Mouse (Mus musculus) MEL (cell line): Measurements from ENCODE around the gene Med19. TPM values are rescaled to one million over a fixed set of nuclear protein-coding genes. Genes with fewer than 3 reads are reported as not detected.

Source experiments
- DNase-seq: peaks from one replicate; pipeline ENCODE4 v3.0.0; 2011; ENCODE audit warnings: low read depth, low spot score
- H3K27ac ChIP-seq: 2 replicates; pipeline ENCODE4 v1.5.1; 2012; ENCODE audit warnings: low read depth, mild to moderate bottlenecking, control low read depth, low read length, moderate library complexity; ENCODE audit not compliant: control insufficient read depth
- H3K27me3 ChIP-seq, 2 experiments: fragments of 150-350 bp in 1 of 2; sonication (generic) in 1 of 2; 2 replicates each; pipeline ENCODE4 v1.6.1; 2012; ENCODE audit warnings: low read length in 2 of 2, mild to moderate bottlenecking in 2 of 2, improper control_type of control experiment in 1 of 2, moderate library complexity in 1 of 2; ENCODE audit not compliant: insufficient read depth in 2 of 2, control insufficient read depth in 1 of 2
- H3K36me3 ChIP-seq, 2 experiments: 2 replicates each; pipeline ENCODE4 v1.6.1; 2012 to 2014; ENCODE audit warnings: low read length in 2 of 2, improper control_type of control experiment in 1 of 2, inconsistent platforms in 1 of 2, mild to moderate bottlenecking in 1 of 2; ENCODE audit not compliant: insufficient read depth in 2 of 2, control insufficient read depth in 1 of 2
- H3K4me1 ChIP-seq, 2 experiments: fragments of 150-350 bp in 1 of 2; sonication (generic) in 1 of 2; 2 replicates each; pipeline ENCODE4 v1.6.1; 2012; ENCODE audit warnings: low read length in 2 of 2, improper control_type of control experiment in 1 of 2, mild to moderate bottlenecking in 1 of 2; ENCODE audit not compliant: insufficient read depth in 2 of 2, control insufficient read depth in 1 of 2
- H3K4me3 ChIP-seq, 2 experiments: fragments of 150-350 bp in 1 of 2; sonication (generic) in 1 of 2; 2 replicates each; pipeline ENCODE4 v1.5.1; 2012; ENCODE audit warnings: low read depth in 2 of 2, low read length in 2 of 2, mild to moderate bottlenecking in 2 of 2, moderate library complexity in 2 of 2, control low read depth in 1 of 2, improper control_type of control experiment in 1 of 2; ENCODE audit not compliant: control insufficient read depth in 1 of 2, insufficient read depth in 1 of 2
- H3K79me2 ChIP-seq: 2 replicates; pipeline ENCODE4 v1.6.1; 2012; ENCODE audit warnings: mild to moderate bottlenecking, low read length, moderate library complexity; ENCODE audit not compliant: control insufficient read depth, poor library complexity, insufficient read depth
- H3K9ac ChIP-seq: 2 replicates; pipeline ENCODE4 v1.6.1; 2012; ENCODE audit warnings: low read depth, mild to moderate bottlenecking, control low read depth, low read length, moderate library complexity; ENCODE audit not compliant: control insufficient read depth, poor library complexity, severe bottlenecking
- H3K9me3 ChIP-seq: fragments of 150-350 bp; sonication (generic); replicated peaks from 2 replicates; pipeline ENCODE4 v1.6.1; 2012; ENCODE audit warnings: mild to moderate bottlenecking, low read length, improper control_type of control experiment, moderate library complexity; ENCODE audit not compliant: insufficient read depth
- BHLHE40 ChIP-seq: IDR thresholded peaks from 2 replicates; pipeline ENCODE4 v1.6.1; 2012; ENCODE audit warnings: low read depth, mild to moderate bottlenecking, inconsistent platforms, low read length, improper control_type of control experiment, borderline replicate concordance
- CHD1 ChIP-seq: IDR thresholded peaks from 2 replicates; pipeline ENCODE4 v1.6.1; 2012; ENCODE audit warnings: low read depth, mild to moderate bottlenecking, inconsistent platforms, low read length, improper control_type of control experiment
- CHD2 ChIP-seq: IDR thresholded peaks from 2 replicates; pipeline ENCODE4 v1.6.1; 2011; ENCODE audit warnings: low read length, improper control_type of control experiment
- CTCF ChIP-seq, 3 experiments: IDR thresholded peaks in 2 of 3; conservative IDR thresholded peaks in 1 of 3; 2 replicates each; pipeline ENCODE4 v1.5.1; 2011 to 2012; ENCODE audit warnings: low read length in 3 of 3, low read depth in 2 of 3, mild to moderate bottlenecking in 2 of 3, improper control_type of control experiment in 1 of 3, inconsistent platforms in 1 of 3, mixed read lengths in 1 of 3, moderate library complexity in 1 of 3; ENCODE audit not compliant: control insufficient read depth in 1 of 3, insufficient read depth in 1 of 3, poor library complexity in 1 of 3, severe bottlenecking in 1 of 3
- E2F4 ChIP-seq: IDR thresholded peaks from 2 replicates; pipeline ENCODE4 v1.6.1; 2011; ENCODE audit warnings: low read depth, low read length, improper control_type of control experiment, borderline replicate concordance
- ELF1 ChIP-seq: IDR thresholded peaks from 2 replicates; pipeline ENCODE4 v1.6.1; 2014; ENCODE audit warnings: low read depth, mild to moderate bottlenecking, inconsistent platforms, low read length, improper control_type of control experiment, moderate library complexity
- EP300 ChIP-seq, 2 experiments: IDR thresholded peaks; 2 replicates each; pipeline ENCODE4 v1.6.1; 2011; ENCODE audit warnings: improper control_type of control experiment in 2 of 2, low read length in 2 of 2, low read depth in 1 of 2, mild to moderate bottlenecking in 1 of 2
- ETS1 ChIP-seq: IDR thresholded peaks from 2 replicates; pipeline ENCODE4 v1.6.1; 2012; ENCODE audit warnings: low read depth, mild to moderate bottlenecking, inconsistent platforms, low read length, improper control_type of control experiment, moderate library complexity
- GABPA ChIP-seq: IDR thresholded peaks from 2 replicates; pipeline ENCODE4 v1.6.1; 2012; ENCODE audit warnings: low read depth, mild to moderate bottlenecking, inconsistent platforms, low read length, improper control_type of control experiment, moderate library complexity
- GATA1 ChIP-seq: IDR thresholded peaks from 2 replicates; pipeline ENCODE4 v1.6.1; 2011; ENCODE audit warnings: low read depth, low read length, improper control_type of control experiment
- HCFC1 ChIP-seq: IDR thresholded peaks from 2 replicates; pipeline ENCODE4 v1.6.1; 2012; ENCODE audit warnings: low read depth, mild to moderate bottlenecking, inconsistent platforms, low read length, improper control_type of control experiment, moderate library complexity
- JUND ChIP-seq: IDR thresholded peaks from 2 replicates; pipeline ENCODE4 v1.6.1; 2011; ENCODE audit warnings: low read depth, mild to moderate bottlenecking, improper control_type of control experiment, low read length
- KAT2A ChIP-seq: conservative IDR thresholded peaks from 2 replicates; pipeline ENCODE4 v1.6.1; 2012; ENCODE audit warnings: low read depth, low read length, improper control_type of control experiment, inconsistent platforms
- MAFK ChIP-seq: IDR thresholded peaks from 2 replicates; pipeline ENCODE4 v1.6.1; 2011; ENCODE audit warnings: low read depth, mild to moderate bottlenecking, low read length, improper control_type of control experiment, borderline replicate concordance
- MAZ ChIP-seq: IDR thresholded peaks from 2 replicates; pipeline ENCODE4 v1.6.1; 2012; ENCODE audit warnings: low read depth, mild to moderate bottlenecking, inconsistent platforms, low read length, improper control_type of control experiment
- MEF2A ChIP-seq: IDR thresholded peaks from 2 replicates; pipeline ENCODE4 v1.6.1; 2014; ENCODE audit warnings: low read depth, mild to moderate bottlenecking, inconsistent platforms, low read length, improper control_type of control experiment; ENCODE audit not compliant: poor library complexity, insufficient replicate concordance, severe bottlenecking; ENCODE audit errors: extremely low read depth
- MXI1 ChIP-seq: IDR thresholded peaks from 2 replicates; pipeline ENCODE4 v1.6.1; 2011; ENCODE audit warnings: mild to moderate bottlenecking, low read depth, low read length, improper control_type of control experiment
- MYB ChIP-seq: IDR thresholded peaks from 2 replicates; pipeline ENCODE4 v1.6.1; 2011; ENCODE audit warnings: mild to moderate bottlenecking, low read depth, low read length, improper control_type of control experiment
- MYC ChIP-seq: IDR thresholded peaks from 2 replicates; pipeline ENCODE4 v1.6.1; 2011; ENCODE audit warnings: low read depth, mild to moderate bottlenecking, low read length, improper control_type of control experiment, moderate library complexity
- NRF1 ChIP-seq: IDR thresholded peaks from 2 replicates; pipeline ENCODE4 v1.6.1; 2014; ENCODE audit warnings: low read depth, mild to moderate bottlenecking, inconsistent platforms, low read length, improper control_type of control experiment, moderate library complexity; ENCODE audit not compliant: poor library complexity, insufficient read depth, severe bottlenecking
- POLR2A ChIP-seq, 2 experiments: IDR thresholded peaks; 2 replicates each; pipeline ENCODE4 v1.6.1; 2011 to 2012; ENCODE audit warnings: low read length in 2 of 2, mild to moderate bottlenecking in 2 of 2, control low read depth in 1 of 2, improper control_type of control experiment in 1 of 2, low read depth in 1 of 2, moderate library complexity in 1 of 2; ENCODE audit not compliant: control insufficient read depth in 1 of 2, insufficient read depth in 1 of 2, poor library complexity in 1 of 2
- POLR2AphosphoS2 ChIP-seq: IDR thresholded peaks from 2 replicates; pipeline ENCODE4 v1.6.1; 2011; ENCODE audit warnings: low read length, improper control_type of control experiment
- POLR2AphosphoS5 ChIP-seq: IDR thresholded peaks from 2 replicates; pipeline ENCODE4 v1.6.1; 2012; ENCODE audit warnings: low read depth, borderline replicate concordance, mild to moderate bottlenecking, inconsistent platforms, low read length, moderate library complexity, mixed read lengths
- RAD21 ChIP-seq: IDR thresholded peaks from 2 replicates; pipeline ENCODE4 v1.6.1; 2011; ENCODE audit warnings: mild to moderate bottlenecking, low read depth, low read length, improper control_type of control experiment
- RCOR1 ChIP-seq: IDR thresholded peaks from 2 replicates; pipeline ENCODE4 v1.6.1; 2012; ENCODE audit warnings: low read depth, mild to moderate bottlenecking, inconsistent platforms, low read length, improper control_type of control experiment
- SIN3A ChIP-seq: IDR thresholded peaks from 2 replicates; pipeline ENCODE4 v1.6.1; 2012; ENCODE audit warnings: low read length, improper control_type of control experiment, inconsistent platforms
- SMC3 ChIP-seq: IDR thresholded peaks from 2 replicates; pipeline ENCODE4 v1.6.1; 2011; ENCODE audit warnings: low read depth, low read length, improper control_type of control experiment
- TAL1 ChIP-seq: IDR thresholded peaks from 2 replicates; pipeline ENCODE4 v1.6.1; 2012; ENCODE audit warnings: mild to moderate bottlenecking, inconsistent platforms, low read length, moderate library complexity, mixed read lengths
- TBP ChIP-seq: IDR thresholded peaks from 2 replicates; pipeline ENCODE4 v1.8.0; 2011; ENCODE audit warnings: low read depth, low read length, improper control_type of control experiment
- TCF12 ChIP-seq: IDR thresholded peaks from 2 replicates; pipeline ENCODE4 v1.6.1; 2014; ENCODE audit warnings: low read depth, mild to moderate bottlenecking, inconsistent platforms, low read length, improper control_type of control experiment, moderate library complexity
- USF1 ChIP-seq: IDR thresholded peaks from 2 replicates; pipeline ENCODE4 v1.6.1; 2014; ENCODE audit warnings: low read depth, mild to moderate bottlenecking, inconsistent platforms, low read length, improper control_type of control experiment, moderate library complexity
- ZC3H11A ChIP-seq: IDR thresholded peaks from 2 replicates; pipeline ENCODE4 v1.6.1; 2012; ENCODE audit warnings: low read depth, mild to moderate bottlenecking, inconsistent platforms, low read length, improper control_type of control experiment
- ZKSCAN1 ChIP-seq: IDR thresholded peaks from 2 replicates; pipeline ENCODE4 v1.6.1; 2012; ENCODE audit warnings: low read depth, mild to moderate bottlenecking, inconsistent platforms, low read length, improper control_type of control experiment, moderate library complexity
- ZMIZ1 ChIP-seq: IDR thresholded peaks from 2 replicates; pipeline ENCODE4 v1.6.1; 2012; ENCODE audit warnings: low read depth, mild to moderate bottlenecking, inconsistent platforms, low read length, improper control_type of control experiment, moderate library complexity
- ZNF384 ChIP-seq: IDR thresholded peaks from 2 replicates; pipeline ENCODE4 v1.6.1; 2012; ENCODE audit warnings: low read depth, mild to moderate bottlenecking, inconsistent platforms, low read length, improper control_type of control experiment
- polyA plus RNA-seq, 2 experiments: library from polyadenylated mRNA; stranded (reverse) in 1 of 2; unstranded in 1 of 2; fragments of >175 nt in 1 of 2; fragments of >200 nt in 1 of 2; gene quantifications; 2 replicates each; pipeline versions ENCODE4 v1.2.1 to v1.2.4; 2012; ENCODE audit warnings: low replicate concordance in 2 of 2, low read depth in 1 of 2; ENCODE audit not compliant: insufficient read length in 2 of 2, insufficient read depth in 1 of 2, missing spikeins in 1 of 2
- total RNA-seq: library from RNA; depleted of rRNA; stranded (reverse); fragments of 300-350 nt; gene quantifications from 2 replicates; pipeline ENCODE4 v1.2.3, GENCODE M21; 2012; rRNA removed

Gene Med19
- total RNA-seq (13.9 and 18.8 TPM in 2 replicates), polyA plus RNA-seq (10 to 100 TPM in 1 of 2 experiments, not detected in 1; 26.0 TPM)

GRCm38 (mm10) chr2:84677968-84678880 is at the start of gene Med19, which contains the start of gene Gm28635:
Med19 (plus strand) TSS chr2:84678402.
Gm28635 (minus strand) TSS chr2:84678041.
- peak; percentile 99 for DNase-seq
- Histone ChIP-seq H3K9ac (peak within 1 kb of the TSS; percentile 83), H3K27ac (peak within 1 kb of the TSS; percentile 45), H3K27me3 (no peaks in the 10 kb centered on the region), H3K9me3 (no peaks in the 10 kb centered on the region), H3K79me2 (peaks cover 26% of the 10 kb centered on the region), H3K4me1 (peaks cover 7 to 14% of the 10 kb centered on the region in 2 experiments), H3K4me3 (peak within 1 kb of the TSS; percentile 88 to 94), H3K36me3 (peaks cover 2 to 25% of the 10 kb centered on the region in 2 experiments; a peak in 3 of 4 replicates)
- TF ChIP-seq ZMIZ1 (no peak), MXI1 (peak; percentile 54), POLR2A (IDR thresholded peaks at IDR 0.05; ENCODE audit: control insufficient read depth in 1 of 2, insufficient read depth in 1 of 2, low read depth in 1 of 2, low read length in 2 of 2, poor library complexity in 1 of 2) (peak; percentile 9 to 77; a peak in 2 of 4 replicates), ZC3H11A (no peak), NRF1 (0 out of 2 replicates have a peak, but pooled peaks have one; percentile 24), SIN3A (peak; percentile 73; the same call in 1 of the 2 replicates), KAT2A (peak; percentile 83), TCF12 (no peak), ELF1 (peak; percentile 84), CHD2 (peak; percentile 93), RCOR1 (no peak), USF1 (no peak), GATA1 (0 out of 2 replicates have a peak, but pooled peaks have one; percentile 20), MYB (no peak), POLR2AphosphoS5 (no peak), JUND (peak; percentile 36; the same call in 1 of the 2 replicates), MAZ (peak; percentile 97), RAD21 (no peak), GABPA (no peak), TBP (peak; percentile 16), CTCF (IDR thresholded peaks at IDR 0.05 in 2 of 3, conservative IDR thresholded peaks at IDR 0.05 in 1 of 3; ENCODE audit: control insufficient read depth in 1 of 3, insufficient read depth in 1 of 3, low read depth in 2 of 3, low read length in 3 of 3, poor library complexity in 1 of 3, severe bottlenecking in 1 of 3) (no peak; a peak in 1 of 6 replicates), BHLHE40 (no peak), MAFK (no peak), ZKSCAN1 (no peak), ETS1 (no peak), HCFC1 (peak; percentile 91), TAL1 (no peak), E2F4 (no peak), MEF2A (no peak), MYC (peak; percentile 18; the same call in 1 of the 2 replicates), SMC3 (no peak), EP300 (IDR thresholded peaks at IDR 0.05; ENCODE audit: low read depth in 1 of 2, low read length in 2 of 2) (no peak), POLR2AphosphoS2 (peak; percentile 63; the same call in 1 of the 2 replicates), CHD1 (no peak), ZNF384 (no peak)
